Mouse (Mus musculus): ENCODE data around the gene Stk19.
"Not testable (repeated sequence)": the region's sequence is repeated elsewhere in the genome, so short reads cannot be mapped to it uniquely, and the experiment has no call there.

DNA sequence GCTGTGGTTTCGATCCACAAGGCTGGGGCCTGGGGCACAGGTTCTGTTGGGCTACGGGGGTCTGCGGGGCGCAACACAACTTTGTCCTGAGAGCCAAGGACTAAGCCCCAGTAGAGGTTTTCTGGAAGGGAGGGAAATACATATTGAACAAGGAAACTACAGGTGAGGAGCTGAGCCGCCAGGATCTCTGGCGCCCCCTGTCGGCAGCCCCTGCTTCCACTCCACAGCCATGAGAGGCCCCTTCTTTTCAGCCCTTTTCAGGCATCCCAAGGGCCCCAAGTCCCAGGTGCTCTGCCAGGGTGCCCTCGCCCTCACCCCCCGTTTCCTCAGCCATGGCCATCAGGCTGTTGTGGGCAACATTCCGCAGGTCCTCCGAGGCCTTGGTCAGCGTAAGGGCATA, 23.0 kb downstream of the Stk19 start:
- not testable (repeated sequence) for TF ChIP-seq POLR2A (IDR thresholded peaks at IDR 0.05; ENCODE audit: extremely low read depth, insufficient read depth, low read length)
- TF ChIP-seq CTCF (IDR thresholded peaks at IDR 0.05; ENCODE audit: low read depth, low read length), result peak; percentile 83

Data from liver, adult 2 months (tissue).